ENCODE assay signal across 13 mouse cellular contexts in genomic region chr4:57579683-57580082, GRCm38 (mm10). TPM values are rescaled to one million over a fixed set of nuclear protein-coding genes. Genes with fewer than 3 reads are reported as not detected.
"Had no signal": no experiment of that assay in that cellular context is flagged by ENCODE, and none has a peak within 500 bp of the region (broad histone marks: within the 10 kb centered on the region; RNA-seq: fewer than 3 reads in every experiment).

No protein-coding gene starts in this region.

- H3K27ac ChIP-seq: kidney, embryonic 15.5 days; limb, embryonic 13.5 days; liver, embryonic 14.5 days; midbrain, embryonic 10.5 days; neural tube, embryonic 12.5 days; stomach, postnatal 0 days had no signal

- DNase-seq: kidney, postnatal 14 days; left cerebral cortex, postnatal 4 days; lung, adult 2 months; midbrain, embryonic 14.5 days; thymus, postnatal 4 days had no signal

- H3K9me3 ChIP-seq: kidney, embryonic 15.5 days; midbrain, embryonic 10.5 days; neural tube, embryonic 12.5 days had no signal

- H3K36me3 ChIP-seq: kidney, embryonic 15.5 days; midbrain, embryonic 10.5 days; neural tube, embryonic 12.5 days had no signal

- H3K4me3 ChIP-seq: kidney, embryonic 15.5 days; limb, embryonic 13.5 days; midbrain, embryonic 10.5 days; neural tube, embryonic 12.5 days had no signal

- H3K27me3 ChIP-seq: kidney, embryonic 15.5 days; limb, embryonic 13.5 days; neural tube, embryonic 12.5 days had no signal

- H3K4me1 ChIP-seq: neural tube, embryonic 12.5 days had no signal

- H3K4me2 ChIP-seq: kidney, embryonic 15.5 days; limb, embryonic 13.5 days; neural tube, embryonic 12.5 days had no signal

- H3K9ac ChIP-seq: kidney, embryonic 15.5 days; limb, embryonic 13.5 days; liver, embryonic 14.5 days; neural tube, embryonic 12.5 days had no signal

RNA-seq across cellular contexts. Expression of gene Pakap, which starts 11.7 kb away (rescaled TPM):
- total RNA-seq: megakaryocyte, adult 5-6 weeks; neutrophil, adult 5-6 weeks had no signal
